Mouse (Mus musculus) left cerebral cortex, postnatal 25 days (tissue): ENCODE results near the gene Mrps27. TPM values are rescaled to one million over a fixed set of nuclear protein-coding genes. Genes with fewer than 3 reads are reported as not detected.

Experiments used
- DNase-seq, 2 experiments: peaks; one replicate each; pipeline ENCODE4 v3.0.0; 2022; ENCODE audit warnings: low spot score in 2 of 2, mixed read lengths in 1 of 2
- intact Hi-C: fragments of 180-260 bp; cut with DNase I; formaldehyde crosslinking; loops from one replicate; pipeline ENCODE4 v1.15.1; 2025
- total RNA-seq, 2 experiments: library from RNA; stranded (reverse); gene quantifications; 2 replicates each; pipeline ENCODE4 v1.2.3; 2021

The Mrps27 gene
- total RNA-seq, 2 experiments from 2014 or later, result 28.1 to 29.3 TPM

GRCm38 (mm10) chr13:99377055-99377454, 32.5 kb downstream of the Mrps27 start:
- intact Hi-C loops, result loop anchor here (5.0 kb wide), 3 partner anchors 115 to 460 kb away; no protein-coding TSS in a partner anchor
- no peak for DNase-seq

GRCm38 (mm10) chr13:99378223-99378622, 33.6 kb downstream of the Mrps27 start:
- intact Hi-C loops, result loop anchor here (5.0 kb wide), 3 partner anchors 114 to 459 kb away; no protein-coding TSS in a partner anchor

GRCm38 (mm10) chr13:99382373-99382772, 37.8 kb downstream of the Mrps27 start:
- DNase-seq, result no peak
- intact Hi-C loops, result no loop called here

More at GRCm38 (mm10) chr13:99378223-99378622, 33.6 kb downstream of the Mrps27 start:
- no peak for DNase-seq

- DNase-seq, result no peak
- intact Hi-C loops, result no loop called here
Observed at GRCm38 (mm10) chr13:99384555-99385203, 40.1 kb downstream of the Mrps27 start.

- no peak for DNase-seq
- intact Hi-C loops, result no loop called here
Observed at GRCm38 (mm10) chr13:99385911-99386310, 41.3 kb downstream of the Mrps27 start.

- no peak for DNase-seq
- intact Hi-C loops, result no loop called here
Observed at GRCm38 (mm10) chr13:99386341-99386740, 41.8 kb downstream of the Mrps27 start.

- intact Hi-C loops, result no loop called here
- DNase-seq, result no peak
Observed at GRCm38 (mm10) chr13:99387901-99388811, 43.6 kb downstream of the Mrps27 start.

GRCm38 (mm10) chr13:99391417-99391816, 46.8 kb downstream of the Mrps27 start:
- DNase-seq, result peak in 1 of 2 experiments; percentile 82
- intact Hi-C loops, result no loop called here

GRCm38 (mm10) chr13:99393128-99393527, 48.5 kb downstream of the Mrps27 start:
- DNase-seq, result no peak
- intact Hi-C loops, result no loop called here

- DNase-seq, result no peak
- intact Hi-C loops, result no loop called here
Observed at GRCm38 (mm10) chr13:99394694-99395093, 50.1 kb downstream of the Mrps27 start.

GRCm38 (mm10) chr13:99395531-99395930, 50.9 kb downstream of the Mrps27 start:
- intact Hi-C loops, result no loop called here
- DNase-seq, result no peak

GRCm38 (mm10) chr13:99397228-99397627, 52.6 kb downstream of the Mrps27 start:
- DNase-seq, result no peak

GRCm38 (mm10) chr13:99398149-99398701, 53.6 kb downstream of the Mrps27 start:
- DNase-seq, result no peak
- intact Hi-C loops, result no loop called here

More at GRCm38 (mm10) chr13:99397228-99397627, 52.6 kb downstream of the Mrps27 start:
- intact Hi-C loops, result no loop called here

GRCm38 (mm10) chr13:99399373-99399772, 54.8 kb downstream of the Mrps27 start:
- intact Hi-C loops, result no loop called here
- DNase-seq, result no peak

GRCm38 (mm10) chr13:99409216-99409615, 64.6 kb downstream of the Mrps27 start:
- intact Hi-C loops, result no loop called here
- no peak for DNase-seq

- DNase-seq, result no peak
- intact Hi-C loops, result no loop called here
Observed at GRCm38 (mm10) chr13:99410611-99411515, 66.3 kb downstream of the Mrps27 start.

- intact Hi-C loops, result no loop called here
- no peak for DNase-seq
Observed at GRCm38 (mm10) chr13:99411761-99412160, 67.2 kb downstream of the Mrps27 start.

GRCm38 (mm10) chr13:99412477-99413080, 68.0 kb downstream of the Mrps27 start:
- DNase-seq, result peak in 1 of 2 experiments; percentile 61
- intact Hi-C loops, result no loop called here
